Mouse (Mus musculus) bone marrow, adult 2 months (tissue): ENCODE measurements around the gene Mapk8ip3. TPM values are rescaled to one million over a fixed set of nuclear protein-coding genes. Genes with fewer than 3 reads are reported as not detected.
"Not testable (repeated sequence)": the region's sequence is repeated elsewhere in the genome, so short reads cannot be mapped to it uniquely, and the experiment has no call there.

Experiments
- H3K27ac ChIP-seq: fragments of 200-500 bp; 2 replicates; pipeline ENCODE4 v1.5.1; 2012; ENCODE audit warnings: low read depth, mild to moderate bottlenecking, control low read depth, inconsistent platforms, low read length; ENCODE audit not compliant: control insufficient read depth, poor library complexity, insufficient read depth
- H3K4me1 ChIP-seq: fragments of 200-500 bp; 2 replicates; pipeline ENCODE4 v1.6.1; 2011; ENCODE audit warnings: low read length; ENCODE audit not compliant: control insufficient read depth, insufficient read depth
- H3K4me3 ChIP-seq: fragments of 200-500 bp; replicated peaks from 2 replicates; pipeline ENCODE3; 2011; ENCODE audit warnings: mild to moderate bottlenecking, low read depth, low read length, control low read depth; ENCODE audit not compliant: control insufficient read depth
- CTCF ChIP-seq: fragments of 200-500 bp; IDR thresholded peaks from 2 replicates; pipeline ENCODE4 v1.5.1; 2011; ENCODE audit warnings: low read length, control low read depth; ENCODE audit not compliant: control insufficient read depth, insufficient read depth
- POLR2A ChIP-seq: fragments of 200-500 bp; IDR thresholded peaks from 2 replicates; pipeline ENCODE4 v1.6.1; 2011; ENCODE audit warnings: low read depth, mild to moderate bottlenecking, control low read depth, low read length, borderline replicate concordance; ENCODE audit not compliant: control insufficient read depth
- WGBS: fragments of 180-500 bp; shearing (Covaris S2); methylation state at CpG from one replicate; pipeline ENCODE4 v1.1.7; 2018; 5-methylcytosine and 5-hydroxymethylcytosine counted together
- polyA plus RNA-seq: library from polyadenylated mRNA; stranded (reverse); fragments of >200 nt; gene quantifications from 2 replicates; pipeline ENCODE4 v1.2.4, GENCODE M21; 2011; ENCODE audit warnings: low replicate concordance; ENCODE audit not compliant: missing spikeins, insufficient read depth, insufficient read length

The Mapk8ip3 gene
- polyA plus RNA-seq, 1 experiment: 96.3 TPM

DNA sequence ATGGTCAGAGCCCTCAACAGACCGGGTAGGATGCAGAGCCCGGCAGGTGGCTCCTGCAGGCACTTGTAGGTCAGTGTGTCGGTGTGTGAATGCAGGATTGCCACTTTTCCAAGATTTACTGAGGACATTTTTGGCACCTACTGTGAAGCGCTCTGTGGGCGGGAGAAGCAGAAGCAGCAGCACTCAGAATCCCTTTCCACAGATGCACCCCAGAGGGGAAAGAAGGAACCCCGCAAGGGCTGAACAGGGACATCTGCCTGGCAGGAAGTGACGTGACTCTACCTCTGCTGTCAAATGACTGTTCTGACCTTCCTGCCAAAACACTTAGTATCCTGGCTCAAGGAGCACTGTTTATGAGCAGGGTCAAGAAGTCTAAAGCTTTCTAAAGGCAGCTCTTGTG, 6.3 kb upstream of the Mapk8ip3 start:
- Histone ChIP-seq H3K4me3 (no peak overlapping the region), H3K4me1 (no peaks in the 10 kb centered on the region), H3K27ac (no peak overlapping the region; the same call in 1 of the 2 replicates)
- 89% methylated on average over 7 of the region's 7 CpGs for WGBS
- TF ChIP-seq POLR2A (no peak), CTCF (no peak)

DNA sequence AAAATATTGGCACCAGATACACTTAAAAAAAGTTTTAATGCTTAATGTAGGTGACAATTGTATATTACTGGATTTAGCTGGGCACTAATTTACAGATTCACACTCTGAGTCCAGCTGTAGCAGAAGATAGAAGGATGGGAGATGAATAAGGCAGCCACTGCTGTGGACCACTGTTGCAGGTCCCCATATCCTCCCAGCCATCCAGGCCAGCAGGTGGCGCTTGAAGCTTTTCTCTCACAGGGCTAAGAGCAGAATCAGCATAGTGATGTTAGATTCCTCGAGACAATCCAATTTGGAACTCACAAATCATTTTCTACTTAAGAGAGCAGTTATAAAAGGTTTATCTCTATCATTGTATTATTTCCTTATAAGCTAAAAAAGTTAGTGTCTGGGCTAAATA, 5.7 kb upstream of the Mapk8ip3 start:
- 5% methylated on average over 2 of the region's 2 CpGs for WGBS
- not testable (repeated sequence) for H3K27ac ChIP-seq, H3K4me3 ChIP-seq, H3K4me1 ChIP-seq
- TF ChIP-seq CTCF: peak; percentile 61

DNA sequence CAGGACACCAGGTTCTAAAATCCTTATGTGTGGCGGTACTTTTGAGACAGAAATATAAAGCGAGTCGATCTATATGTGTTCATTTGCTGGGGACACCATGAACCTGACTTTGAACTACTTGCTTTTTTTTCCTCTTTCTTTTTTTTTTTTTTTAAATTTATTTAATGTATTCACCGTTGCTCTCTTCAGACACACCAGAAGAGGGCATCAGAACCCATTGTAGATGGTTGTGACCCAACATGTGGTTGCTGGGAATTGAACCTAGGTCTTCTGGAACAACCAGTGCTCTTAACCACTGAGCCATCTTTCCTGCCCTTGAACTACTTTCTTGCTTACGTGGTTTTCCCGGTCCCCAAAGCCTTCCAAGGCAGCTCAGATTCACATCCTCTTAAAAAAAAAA, 489 bp upstream of the Mapk8ip3 start:
- 36% methylated on average over 6 of the region's 6 CpGs for WGBS
- H3K27ac ChIP-seq: peak overlapping the region; percentile 63
- TF ChIP-seq CTCF (no peak), POLR2A (no peak)

DNA sequence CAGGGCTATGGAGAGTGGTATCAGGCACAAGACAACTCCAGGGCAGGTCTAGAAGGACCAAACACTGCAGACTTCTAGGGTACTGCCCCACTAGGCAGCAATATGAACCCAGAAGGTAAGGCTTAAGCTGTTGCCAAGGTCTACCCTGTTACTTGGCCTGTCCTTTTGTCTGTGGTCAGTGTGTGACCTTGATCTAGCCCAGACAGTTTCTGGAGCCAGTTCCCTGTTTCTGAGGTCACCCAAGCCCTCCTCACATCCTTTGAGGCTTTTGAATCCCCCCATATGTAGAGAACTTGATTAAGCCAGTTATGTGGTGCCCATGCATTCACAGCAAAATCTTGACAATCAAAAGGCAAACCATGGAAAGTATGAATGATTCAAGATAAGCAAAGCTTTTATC, 1.1 kb downstream of the Mapk8ip3 start:
- no peak for TF ChIP-seq POLR2A
- no peak for TF ChIP-seq CTCF
- no peaks in the 10 kb centered on the region; the same call in 1 of the 2 replicates for H3K4me1 ChIP-seq
- H3K27ac ChIP-seq: no peak overlapping the region
- H3K4me3 ChIP-seq: peak overlapping the region; percentile 43

More for the DNA sequence above, 489 bp upstream of the Mapk8ip3 start:
- H3K4me1 ChIP-seq: no peaks in the 10 kb centered on the region; the same call in 1 of the 2 replicates
- peak overlapping the region; percentile 91 for H3K4me3 ChIP-seq

DNA sequence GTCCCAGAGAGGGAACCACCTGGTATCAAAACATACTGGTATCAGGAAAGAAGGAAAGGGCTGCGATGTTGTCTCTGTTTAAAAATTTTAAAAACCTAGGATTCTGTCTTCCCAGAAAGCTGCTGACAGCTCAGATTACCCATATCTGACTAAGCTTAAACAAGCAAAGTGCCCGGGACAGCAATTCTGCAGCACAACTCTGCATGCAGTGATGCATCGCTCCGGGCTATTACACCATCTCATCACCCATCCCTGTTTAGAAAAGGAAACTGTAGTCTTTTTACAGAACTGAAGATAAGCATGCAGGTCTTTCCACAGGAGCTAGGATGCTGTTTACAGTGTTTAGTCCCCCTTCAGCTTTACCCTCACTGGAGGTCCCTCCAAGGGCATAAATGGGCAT, 1.9 kb downstream of the Mapk8ip3 start:
- no peaks in the 10 kb centered on the region; the same call in 1 of the 2 replicates for H3K4me1 ChIP-seq
- 68% methylated on average over 4 of the region's 4 CpGs for WGBS
- H3K27ac ChIP-seq: no peak overlapping the region
- TF ChIP-seq POLR2A (no peak), CTCF (no peak)
- H3K4me3 ChIP-seq: no peak overlapping the region

DNA sequence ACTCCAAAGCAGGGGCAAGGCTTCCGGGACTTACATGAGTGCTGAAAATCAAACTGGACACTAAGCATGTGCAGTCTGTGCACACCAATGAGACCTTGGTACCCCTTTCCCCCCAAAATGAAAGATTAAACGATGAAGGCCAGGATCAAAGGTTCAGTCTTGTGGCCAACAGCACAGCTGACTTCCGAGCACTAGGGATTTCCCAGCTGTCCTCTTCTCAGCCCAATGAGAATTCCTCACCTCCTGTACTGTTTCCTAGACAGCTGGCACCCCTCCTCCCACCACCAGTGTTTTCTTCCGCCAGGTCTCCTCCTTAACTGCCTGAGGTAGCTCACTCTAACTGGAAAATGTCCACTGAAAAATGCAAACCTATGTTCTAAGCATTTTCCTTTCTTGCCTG, 3.6 kb downstream of the Mapk8ip3 start:
- Histone ChIP-seq H3K4me3 (no peak overlapping the region), H3K4me1 (no peaks in the 10 kb centered on the region; the same call in 1 of the 2 replicates), H3K27ac (no peak overlapping the region)
- TF ChIP-seq CTCF (no peak), POLR2A (no peak)
- WGBS: 83% methylated on average over 4 of the region's 4 CpGs

DNA sequence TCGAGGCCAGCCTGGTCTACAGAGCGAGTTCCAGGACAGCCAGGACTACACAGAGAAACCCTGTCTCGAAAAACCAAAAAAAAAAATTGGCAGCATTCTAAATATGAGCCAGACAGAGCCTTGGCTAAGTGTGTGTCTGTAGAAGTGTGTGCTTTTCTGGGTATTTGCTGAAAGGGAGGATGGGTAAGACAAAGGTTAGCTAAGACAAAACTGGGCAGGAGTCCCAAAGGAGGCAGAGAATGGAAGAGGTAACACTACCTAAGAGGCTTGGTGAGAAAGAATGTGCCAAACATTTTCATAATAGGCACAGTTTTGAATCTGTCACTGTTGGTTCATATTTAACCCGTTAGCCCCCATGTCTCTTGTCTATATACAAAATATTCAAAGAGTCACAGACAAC, 4.3 kb downstream of the Mapk8ip3 start:
- Histone ChIP-seq H3K4me1 (no peaks in the 10 kb centered on the region; the same call in 1 of the 2 replicates), H3K4me3 (no peak overlapping the region), H3K27ac (no peak overlapping the region)
- WGBS: 89% methylated on average over 4 of the region's 4 CpGs
- TF ChIP-seq CTCF: no peak
- TF ChIP-seq POLR2A: no peak

DNA sequence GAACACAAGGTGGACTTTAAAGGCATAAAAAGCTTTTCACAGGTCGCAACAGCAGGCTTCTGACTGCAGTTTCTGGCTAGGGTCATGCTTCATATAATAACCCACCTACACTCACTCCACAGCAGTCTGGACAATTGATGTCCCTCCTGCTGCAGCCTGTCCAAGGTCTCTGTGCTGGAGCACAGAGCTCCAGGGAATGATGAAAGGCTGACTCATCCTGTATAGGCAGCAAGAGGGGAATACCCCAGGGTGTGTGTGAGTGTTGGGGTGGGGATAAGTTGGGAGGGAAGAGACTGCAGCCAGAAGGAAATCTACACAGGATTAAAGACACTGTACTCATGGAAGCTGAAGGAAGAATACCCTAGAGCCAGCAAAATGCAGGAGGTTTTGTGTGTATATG, 7.3 kb downstream of the Mapk8ip3 start:
- TF ChIP-seq CTCF (no peak), POLR2A (no peak)
- 81% methylated on average over 1 of the region's 1 CpGs for WGBS
- H3K4me3 ChIP-seq: no peak overlapping the region
- no peak overlapping the region for H3K27ac ChIP-seq
- no peaks in the 10 kb centered on the region for H3K4me1 ChIP-seq

DNA sequence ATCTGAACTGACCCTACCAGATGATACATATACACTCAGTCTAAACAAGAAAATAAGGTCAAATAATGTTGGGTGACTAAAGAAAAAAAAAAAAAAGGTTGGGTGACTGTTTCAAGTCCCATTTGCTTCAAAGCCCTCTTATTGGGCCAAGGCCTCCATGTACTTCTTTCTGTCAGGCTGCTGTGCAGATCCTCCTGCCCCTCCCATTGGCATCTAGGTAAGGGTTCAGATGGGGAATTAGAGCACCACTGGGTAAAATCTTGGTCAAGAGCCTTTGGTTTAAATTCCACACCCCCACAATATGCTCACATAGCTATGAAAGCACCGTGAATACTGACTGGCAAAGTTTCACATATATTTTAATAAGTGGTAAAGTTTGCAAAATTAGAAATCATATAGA, 13.5 kb downstream of the Mapk8ip3 start:
- no peaks in the 10 kb centered on the region for H3K4me1 ChIP-seq
- WGBS: 88% methylated on average over 1 of the region's 1 CpGs
- H3K27ac ChIP-seq: no peak overlapping the region
- TF ChIP-seq POLR2A (no peak), CTCF (no peak)
- H3K4me3 ChIP-seq: no peak overlapping the region
